Mouse (Mus musculus) lung, embryonic 16.5 days (tissue): Measurements from ENCODE around the gene Cxcl16. TPM values are rescaled to one million over a fixed set of nuclear protein-coding genes. Genes with fewer than 3 reads are reported as not detected.

Experiments
- ATAC-seq: fragments of 200-750 bp; cut with Nextera tagmentation; 2 replicates; pipeline ENCODE4 v1.8.0; 2017; ENCODE audit warnings: low read depth, mild to moderate bottlenecking, moderate library complexity
- H3K27ac ChIP-seq: fragments of 300-500 bp; sonication (generic); 2 replicates; pipeline ENCODE4 v1.5.1; 2014; ENCODE audit warnings: mild to moderate bottlenecking, control low read depth, low read length
- H3K27me3 ChIP-seq: fragments of 300-500 bp; sonication (generic); 2 replicates; pipeline ENCODE4 v1.6.1; 2014; ENCODE audit warnings: low read depth, low read length, mixed read lengths; ENCODE audit not compliant: control insufficient read depth, insufficient read depth
- H3K36me3 ChIP-seq: fragments of 300-500 bp; sonication (generic); 2 replicates; pipeline ENCODE4 v1.6.1; 2014; ENCODE audit warnings: low read length; ENCODE audit not compliant: control insufficient read depth, insufficient read depth
- H3K4me1 ChIP-seq: fragments of 300-500 bp; sonication (generic); replicated peaks from 2 replicates; pipeline ENCODE4 v1.6.1; 2014; ENCODE audit warnings: low read length, mixed read lengths; ENCODE audit not compliant: control insufficient read depth, insufficient read depth
- H3K4me2 ChIP-seq: fragments of 300-500 bp; sonication (generic); 2 replicates; pipeline ENCODE4 v1.6.1; 2014; ENCODE audit warnings: low read depth, low read length, control low read depth
- H3K4me3 ChIP-seq: fragments of 300-500 bp; sonication (generic); 2 replicates; pipeline ENCODE4 v1.5.1; 2014; ENCODE audit warnings: mild to moderate bottlenecking, low read length, control low read depth
- H3K9ac ChIP-seq: fragments of 300-500 bp; sonication (generic); 2 replicates; pipeline ENCODE4 v1.6.1; 2014; ENCODE audit warnings: low read length, control low read depth
- H3K9me3 ChIP-seq: fragments of 300-500 bp; sonication (generic); 2 replicates; pipeline ENCODE4 v1.6.1; 2016; ENCODE audit warnings: low read length; ENCODE audit not compliant: control insufficient read depth
- WGBS: fragments of 180-500 bp; shearing (Covaris S2); extraction: QIAGEN DNeasy Blood & Tissue Kit; methylation state at CpG from one replicate; pipeline ENCODE4 v1.1.7; 2014; 5-methylcytosine and 5-hydroxymethylcytosine counted together
- polyA plus RNA-seq: library from polyadenylated mRNA; unstranded; fragments of >200 nt; fragmentation: Nextera tagmentation; extraction: Ambion mirVana; gene quantifications from 2 replicates; pipeline ENCODE4 v1.2.1, GENCODE M21; 2015

Cxcl16 gene
- polyA plus RNA-seq, 1 experiment from 2014 or later, result 8.3 TPM

DNA sequence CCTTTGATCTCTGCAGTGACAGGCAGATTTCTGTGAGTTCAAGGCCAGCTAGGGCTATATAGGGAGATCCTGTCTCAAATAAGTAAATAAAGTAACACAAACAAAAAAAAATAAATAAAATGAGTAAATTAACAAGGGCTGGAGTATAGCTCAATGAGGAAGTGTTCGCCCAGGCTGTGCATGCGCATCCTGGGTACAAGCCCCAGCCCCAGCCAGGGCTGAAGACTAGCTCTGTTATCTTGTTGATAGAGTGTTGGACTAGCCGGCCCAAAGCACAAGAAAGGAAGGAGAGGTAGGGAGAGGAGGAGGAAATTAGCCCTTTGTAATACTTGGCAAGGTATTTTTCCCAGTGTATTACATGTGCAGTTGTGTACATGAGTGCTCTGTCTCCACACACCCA is 15.8 kb downstream of the Cxcl16 start:
- no peak for ATAC-seq

DNA sequence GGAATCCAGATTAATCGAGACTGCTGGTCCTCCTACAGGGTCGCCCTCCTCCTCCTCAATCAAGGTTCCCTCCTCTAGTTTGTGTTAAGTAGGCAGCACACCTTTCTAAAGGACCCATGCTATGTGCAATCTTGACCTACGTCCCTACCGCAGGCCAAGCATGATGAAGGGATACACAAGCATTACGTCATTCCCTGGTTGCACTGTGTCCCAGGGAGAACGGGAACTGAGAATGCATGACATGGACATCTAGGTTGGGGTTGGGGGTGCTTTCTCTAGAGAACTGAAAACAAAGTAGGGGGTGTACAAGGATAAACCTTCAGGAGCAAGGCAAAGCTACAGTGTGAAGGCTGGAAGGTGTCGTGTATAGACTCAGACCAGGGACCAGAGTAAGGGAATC is 17.9 kb downstream of the Cxcl16 start:
- Histone ChIP-seq H3K27ac (no peak overlapping the region), H3K4me1 (no peaks in the 10 kb centered on the region), H3K9me3 (no peaks in the 10 kb centered on the region), H3K4me3 (no peak overlapping the region), H3K36me3 (peaks cover 11% of the 10 kb centered on the region), H3K4me2 (no peak overlapping the region), H3K27me3 (no peaks in the 10 kb centered on the region), H3K9ac (no peak overlapping the region)
- no peak for ATAC-seq
- 92% methylated on average over 7 of the region's 7 CpGs for WGBS

More for the DNA sequence above, 15.8 kb downstream of the Cxcl16 start:
- no peak overlapping the region for H3K4me3 ChIP-seq
- H3K9me3 ChIP-seq, result no peaks in the 10 kb centered on the region
- H3K27me3 ChIP-seq, result no peaks in the 10 kb centered on the region
- H3K9ac ChIP-seq, result no peak overlapping the region
- H3K4me1 ChIP-seq, result no peaks in the 10 kb centered on the region
- 0 out of 2 replicates have a peak, but pooled peaks cover 7% of the 10 kb centered on the region for H3K36me3 ChIP-seq
- H3K27ac ChIP-seq, result no peak overlapping the region
- WGBS, result 70% methylated on average over 3 of the region's 3 CpGs
- no peak overlapping the region for H3K4me2 ChIP-seq

DNA sequence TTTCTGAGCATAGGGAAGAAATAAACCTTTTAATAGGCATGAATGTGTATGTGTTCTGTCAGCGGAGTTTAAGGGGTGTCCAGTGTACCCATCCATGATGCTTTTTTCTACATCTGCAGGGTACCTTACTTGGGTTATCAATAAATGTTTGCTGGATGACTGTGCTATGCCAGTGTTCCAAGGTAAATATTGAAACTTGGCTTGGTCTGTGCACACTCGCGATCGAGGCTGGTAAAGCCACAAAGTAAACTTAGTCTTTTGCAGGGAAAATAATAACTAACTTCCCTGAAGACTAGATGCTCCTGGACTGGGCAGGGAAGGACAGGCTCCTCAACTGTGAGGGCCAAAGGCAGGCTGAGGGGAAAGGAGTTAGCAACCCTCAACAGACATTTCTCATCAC is 19.1 kb downstream of the Cxcl16 start:
- no peak overlapping the region for H3K9ac ChIP-seq
- peaks cover 13% of the 10 kb centered on the region for H3K36me3 ChIP-seq
- H3K4me3 ChIP-seq, result no peak overlapping the region
- H3K4me2 ChIP-seq, result no peak overlapping the region
- no peaks in the 10 kb centered on the region for H3K27me3 ChIP-seq
- 51% methylated on average over 4 of the region's 4 CpGs for WGBS
- ATAC-seq, result no peak
- H3K4me1 ChIP-seq, result no peaks in the 10 kb centered on the region
- no peaks in the 10 kb centered on the region for H3K9me3 ChIP-seq
- H3K27ac ChIP-seq, result no peak overlapping the region

DNA sequence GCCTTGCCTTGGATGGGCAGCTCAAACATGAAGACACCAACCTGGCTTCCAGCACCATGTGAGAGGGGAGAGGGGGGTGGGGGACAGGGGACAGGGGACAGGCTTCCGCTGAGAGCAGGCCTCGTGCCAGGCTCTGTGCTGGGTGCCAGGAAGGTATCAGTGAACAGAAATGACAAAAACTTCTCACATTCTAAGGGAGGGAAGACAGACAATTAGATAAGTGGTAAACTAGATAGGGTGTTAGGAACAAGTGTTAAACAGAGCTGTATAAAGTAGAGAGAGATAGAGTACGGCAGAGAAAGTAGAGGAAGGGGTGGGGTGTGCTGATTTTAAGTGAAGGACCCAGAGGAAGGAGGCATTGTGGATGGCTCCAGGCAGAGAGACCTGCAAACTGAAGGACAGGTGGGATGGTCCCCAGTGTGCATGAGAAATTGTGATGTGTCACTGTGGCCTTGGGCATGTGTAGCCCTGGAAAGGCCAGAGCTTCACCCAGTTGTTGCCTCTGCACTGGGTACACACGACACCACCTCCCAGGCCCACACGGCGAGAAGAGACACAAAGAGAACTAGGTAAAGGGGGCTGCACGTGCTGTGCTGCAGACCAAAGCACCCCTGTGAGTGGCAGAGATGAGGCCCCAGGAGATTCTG is 20.9 kb downstream of the Cxcl16 start:
- Histone ChIP-seq H3K9me3 (no peaks in the 10 kb centered on the region), H3K27ac (no peak overlapping the region), H3K4me1 (peaks cover 1% of the 10 kb centered on the region), H3K36me3 (peaks cover 13% of the 10 kb centered on the region), H3K9ac (no peak overlapping the region), H3K4me2 (no peak overlapping the region), H3K27me3 (no peaks in the 10 kb centered on the region), H3K4me3 (no peak overlapping the region)
- ATAC-seq, result no peak
- 81% methylated on average over 7 of the region's 7 CpGs for WGBS

DNA sequence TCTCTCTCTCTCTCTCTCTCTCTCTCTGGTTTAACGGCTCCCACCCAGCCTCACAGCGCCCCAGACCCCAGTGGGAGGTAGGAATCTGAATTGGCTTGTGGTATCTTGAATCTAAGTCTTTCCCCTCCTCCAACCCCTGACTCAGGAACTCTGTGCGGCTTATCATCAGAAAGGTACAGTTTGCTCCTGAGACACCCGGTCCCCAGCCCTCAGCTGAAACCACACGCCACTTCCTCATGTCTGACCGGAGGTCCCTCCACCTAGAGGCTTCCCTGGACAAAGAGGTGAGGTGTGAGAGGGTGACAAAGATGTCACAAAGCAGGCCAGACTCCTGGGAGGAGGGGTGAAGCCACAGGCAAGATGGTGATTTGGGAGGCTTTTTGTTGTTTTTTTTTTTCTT is 22.4 kb downstream of the Cxcl16 start:
- no peaks in the 10 kb centered on the region for H3K27me3 ChIP-seq
- 71% methylated on average over 6 of the region's 6 CpGs for WGBS
- H3K9me3 ChIP-seq, result no peaks in the 10 kb centered on the region
- H3K9ac ChIP-seq, result no peak overlapping the region
- ATAC-seq, result no peak
- H3K4me2 ChIP-seq, result no peak overlapping the region
- no peak overlapping the region for H3K27ac ChIP-seq
- H3K36me3 ChIP-seq, result peaks cover 13% of the 10 kb centered on the region
- H3K4me1 ChIP-seq, result peaks cover 12% of the 10 kb centered on the region
- H3K4me3 ChIP-seq, result no peak overlapping the region

DNA sequence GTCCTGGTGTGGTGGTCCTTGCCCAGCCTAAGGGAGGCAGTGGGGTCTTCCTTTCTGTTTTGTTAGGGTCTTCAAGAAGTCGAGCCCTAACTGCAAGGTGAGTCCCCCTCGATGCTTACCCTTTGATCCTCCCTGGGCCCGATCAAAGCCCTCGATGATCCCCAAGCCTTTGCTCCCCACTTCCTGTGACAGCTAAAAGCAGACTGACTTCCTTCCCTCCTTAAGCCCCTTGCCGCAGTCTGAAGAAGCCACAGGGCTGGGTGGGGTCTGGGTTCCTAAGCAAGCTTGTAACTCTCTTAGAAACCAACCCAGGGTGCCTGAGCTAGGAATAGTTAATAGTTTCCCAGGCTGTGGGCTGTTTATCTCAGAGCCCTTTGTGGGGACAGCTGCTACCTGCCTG is 24.3 kb downstream of the Cxcl16 start:
- ATAC-seq, result no peak
- no peak overlapping the region for H3K9ac ChIP-seq

DNA sequence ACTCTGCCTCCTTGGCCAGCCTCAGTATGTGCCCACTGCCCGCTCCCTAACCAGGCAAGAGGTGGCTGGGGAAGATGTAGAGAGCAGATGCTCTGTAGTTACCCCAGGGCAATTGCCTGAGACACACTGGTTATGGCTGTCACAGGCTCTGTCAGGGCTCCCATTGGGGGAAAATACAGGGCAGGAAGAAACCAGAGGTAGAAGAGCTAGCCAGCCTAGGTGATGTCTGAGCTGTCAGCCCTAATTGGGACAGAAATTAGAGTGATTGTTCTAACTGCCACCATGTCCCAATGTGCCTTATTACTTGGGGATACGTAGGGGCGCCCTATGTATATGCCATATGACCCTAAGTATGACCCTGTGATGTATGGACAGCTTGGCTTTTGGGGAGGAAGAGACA is 25.8 kb downstream of the Cxcl16 start:
- H3K4me2 ChIP-seq, result peak overlapping the region; percentile 89; the same call in 1 of the 2 replicates
- no peak overlapping the region for H3K27ac ChIP-seq
- no peaks in the 10 kb centered on the region for H3K9me3 ChIP-seq
- WGBS, result 89% methylated on average over 3 of the region's 3 CpGs
- ATAC-seq, result no peak
- no peaks in the 10 kb centered on the region for H3K27me3 ChIP-seq
- no peak overlapping the region for H3K9ac ChIP-seq
- peaks cover 14% of the 10 kb centered on the region for H3K4me1 ChIP-seq
- peak overlapping the region; percentile 86; the same call in 1 of the 2 replicates for H3K4me3 ChIP-seq
- H3K36me3 ChIP-seq, result peaks cover 7% of the 10 kb centered on the region

More for the DNA sequence above, 24.3 kb downstream of the Cxcl16 start:
- H3K27me3 ChIP-seq, result no peaks in the 10 kb centered on the region
- 66% methylated on average over 5 of the region's 5 CpGs for WGBS
- no peak overlapping the region for H3K27ac ChIP-seq
- H3K9me3 ChIP-seq, result no peaks in the 10 kb centered on the region
- no peak overlapping the region for H3K4me3 ChIP-seq
- peaks cover 13% of the 10 kb centered on the region for H3K36me3 ChIP-seq
- peaks cover 14% of the 10 kb centered on the region for H3K4me1 ChIP-seq
- H3K4me2 ChIP-seq, result no peak overlapping the region

DNA sequence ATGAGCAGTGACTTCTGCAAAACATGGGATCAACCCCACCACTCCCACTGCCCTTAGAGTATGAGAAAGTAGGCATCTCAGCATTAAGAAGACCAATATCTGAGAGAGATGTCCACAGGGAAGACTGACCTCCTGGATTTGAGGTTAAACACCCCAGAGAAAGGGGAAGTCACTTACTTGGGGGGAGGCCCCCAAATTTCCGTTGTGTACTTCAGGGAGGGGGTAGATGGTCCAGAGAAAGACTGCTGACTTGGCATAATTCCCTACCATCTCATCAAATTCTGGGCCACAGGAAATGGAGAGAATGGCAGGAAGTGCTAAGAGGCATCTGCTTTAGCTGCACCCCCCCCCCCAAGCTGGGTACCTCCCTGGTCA is 26.2 kb downstream of the Cxcl16 start:
- 50% methylated on average over 1 of the region's 1 CpGs for WGBS
- H3K4me3 ChIP-seq, result peak overlapping the region; percentile 86

DNA sequence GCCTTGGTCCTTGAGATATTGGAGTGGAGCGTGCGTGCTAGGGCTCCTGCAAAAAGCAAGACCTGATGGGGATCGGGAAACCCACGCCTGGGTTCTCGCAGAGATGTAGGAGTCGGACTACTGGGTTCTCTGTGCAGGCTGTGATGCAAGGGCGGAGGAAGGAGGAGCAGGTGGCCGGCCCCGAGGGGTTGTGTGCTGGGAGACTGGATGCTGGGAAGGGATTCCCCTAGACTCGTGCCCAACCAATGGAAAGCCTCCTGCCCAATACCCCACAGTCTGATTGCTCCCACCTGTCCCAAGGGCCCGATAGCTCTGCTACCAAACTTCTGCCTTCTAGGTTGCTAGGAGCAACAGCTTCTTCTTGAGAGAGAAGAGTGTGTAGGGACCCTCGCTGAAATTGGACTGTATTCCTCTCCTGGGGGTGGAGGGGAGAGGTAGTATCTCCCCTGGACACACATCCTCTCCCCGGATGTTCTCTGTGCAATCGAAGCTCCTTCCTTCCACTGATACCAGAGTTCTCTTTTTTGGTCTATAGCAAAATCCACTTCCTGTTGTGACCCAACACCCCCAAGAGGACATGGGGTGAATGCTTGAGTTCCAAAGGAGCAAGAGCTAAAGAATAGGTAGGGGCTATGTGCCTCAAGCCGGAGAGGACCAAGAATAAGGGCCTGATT is 26.8 kb downstream of the Cxcl16 start:
- Histone ChIP-seq H3K4me3 (peak overlapping the region; percentile 86), H3K27me3 (no peaks in the 10 kb centered on the region), H3K27ac (peak overlapping the region; percentile 86; the same call in 1 of the 2 replicates), H3K9ac (peak overlapping the region; percentile 88), H3K4me1 (peaks cover 14% of the 10 kb centered on the region), H3K4me2 (peak overlapping the region; percentile 89), H3K9me3 (no peaks in the 10 kb centered on the region), H3K36me3 (peaks cover 6% of the 10 kb centered on the region)
- peak; percentile 26 for ATAC-seq
- WGBS, result 6% methylated on average over 15 of the region's 15 CpGs

More for the DNA sequence above, 26.2 kb downstream of the Cxcl16 start:
- no peaks in the 10 kb centered on the region for H3K27me3 ChIP-seq
- no peak overlapping the region for H3K27ac ChIP-seq
- H3K9me3 ChIP-seq, result no peaks in the 10 kb centered on the region
- peak overlapping the region; percentile 88; the same call in 1 of the 2 replicates for H3K9ac ChIP-seq
- peaks cover 14% of the 10 kb centered on the region for H3K4me1 ChIP-seq
- no peak for ATAC-seq
- peak overlapping the region; percentile 89 for H3K4me2 ChIP-seq
- H3K36me3 ChIP-seq, result peaks cover 7% of the 10 kb centered on the region
